Mouse (Mus musculus) adrenal gland, postnatal 14 days (tissue): ENCODE measurements at regions not wholly inside any gene's neighbourhood (a gene's known extent, or its start where the extent isn't known, plus 50 kb on each side); places are given as distances from the start of the nearest gene placed in this dataset.

Experiments
- DNase-seq: peaks from one replicate; pipeline ENCODE4 v3.0.0; 2021; ENCODE audit warnings: mixed read lengths

DNA sequence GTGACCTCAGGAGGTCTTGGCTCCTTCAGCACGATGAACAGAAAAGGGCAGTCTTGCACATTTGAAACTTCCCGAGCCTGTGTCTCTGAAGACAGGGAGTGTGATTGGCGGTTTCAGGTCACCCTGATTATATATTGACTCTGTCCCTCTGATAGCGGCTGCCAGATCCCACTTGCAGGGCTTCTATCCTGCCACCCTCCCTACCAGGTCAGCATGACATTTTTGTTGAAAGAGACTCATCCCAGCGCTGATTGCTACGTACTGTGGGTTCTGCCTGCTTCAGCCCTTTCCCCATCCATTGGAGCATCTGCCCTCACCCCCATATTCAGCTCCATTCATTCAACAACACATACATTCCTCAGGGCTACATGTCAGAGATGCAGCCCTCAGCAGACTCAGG, 466.7 kb downstream of the Etnk1 start:
- no peak for DNase-seq

DNA sequence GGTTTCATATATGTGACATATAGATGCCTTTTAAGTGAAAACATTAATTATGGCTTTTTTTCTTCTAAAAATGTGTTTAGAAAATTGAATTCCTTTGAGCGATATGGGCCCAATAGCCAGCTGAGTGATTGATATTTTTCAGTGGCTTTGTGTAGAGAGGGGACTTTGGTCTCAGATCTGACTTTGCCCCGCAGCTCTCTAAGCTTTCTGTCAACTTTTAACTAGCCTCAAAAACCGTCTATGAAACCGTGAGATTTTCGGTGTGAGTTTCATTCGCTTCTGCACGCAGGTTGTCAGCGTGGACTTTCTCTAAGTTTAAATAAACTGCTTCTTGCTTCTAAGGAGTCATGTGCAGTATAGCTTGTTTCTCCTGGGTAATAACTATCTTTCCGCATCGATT, 467.3 kb downstream of the Etnk1 start:
- DNase-seq = no peak

GRCm38 (mm10) chr6:143635043-143635442, 468.0 kb downstream of the Etnk1 start:
- DNase-seq = peak; percentile 22

- DNase-seq = peak; percentile 79
These were observed 473.6 kb downstream of the Etnk1 start for GRCm38 (mm10) chr6:143640652-143641051.

DNA sequence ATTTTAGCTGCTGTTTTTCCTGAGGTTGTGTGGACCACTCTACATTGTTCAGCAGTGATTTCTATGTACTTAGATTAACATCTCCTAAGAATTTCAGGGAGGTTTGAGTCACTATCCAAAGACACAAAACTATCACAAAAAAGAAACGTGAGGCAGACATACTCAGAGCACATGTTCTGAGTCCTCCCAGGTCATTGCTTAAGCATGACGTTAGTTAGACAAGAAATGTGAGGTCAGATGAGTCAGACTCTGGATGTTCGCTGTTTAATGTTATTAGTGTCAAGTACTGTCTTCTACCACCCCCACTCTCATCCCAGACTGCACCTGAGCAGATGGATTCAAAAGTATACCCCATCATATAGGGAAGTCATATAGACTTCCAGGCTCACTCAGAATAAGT, 475.0 kb downstream of the Etnk1 start:
- DNase-seq = no peak

DNA sequence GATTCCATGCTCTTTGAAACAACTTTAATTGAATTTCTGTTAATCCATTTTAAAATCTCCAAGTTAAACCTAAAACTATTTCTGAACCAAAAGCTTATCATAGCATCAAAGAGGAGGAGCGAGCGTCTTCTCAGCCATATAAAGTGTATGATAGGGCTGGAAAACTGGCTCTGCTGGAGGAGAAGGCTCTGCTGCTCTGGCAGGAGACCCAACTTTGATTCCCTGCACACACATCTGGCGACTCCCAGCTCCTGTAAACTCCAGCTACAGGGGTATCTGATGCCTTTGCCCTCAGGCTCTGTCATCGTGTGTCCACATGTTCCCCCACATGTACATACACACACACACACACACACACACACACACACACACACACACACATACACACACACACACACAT, 479.0 kb downstream of the Etnk1 start:
- DNase-seq = no peak

- DNase-seq = no peak
These were observed 481.5 kb downstream of the Etnk1 start for GRCm38 (mm10) chr6:143648501-143648900.

- no peak for DNase-seq
These were observed 489.6 kb downstream of the Etnk1 start for GRCm38 (mm10) chr6:143656576-143656975.

- no peak for DNase-seq
These were observed 493.8 kb downstream of the Etnk1 start for GRCm38 (mm10) chr6:143660837-143661236.

DNA sequence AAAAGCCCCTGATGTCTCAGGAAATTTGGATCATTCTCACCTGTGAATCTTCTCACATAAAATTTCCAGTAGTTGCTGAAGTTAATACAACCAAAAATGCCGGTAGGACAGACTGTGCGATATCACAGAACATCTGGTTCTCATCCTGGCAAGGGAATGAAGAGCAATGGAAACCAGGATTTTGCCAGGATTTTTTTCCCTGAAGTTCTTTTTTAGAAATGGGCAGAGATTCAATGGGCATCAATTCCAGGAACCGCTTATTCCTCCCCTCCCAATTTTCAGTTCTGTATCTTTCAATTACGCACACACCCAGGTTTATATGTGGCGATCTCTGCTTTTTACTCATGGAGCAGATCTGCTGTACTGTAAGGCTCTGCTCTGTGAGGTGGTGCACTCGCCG, 496.3 kb downstream of the Etnk1 start:
- DNase-seq = no peak

- no peak for DNase-seq
These were observed 498.4 kb downstream of the Etnk1 start for GRCm38 (mm10) chr6:143665374-143665773.

DNA sequence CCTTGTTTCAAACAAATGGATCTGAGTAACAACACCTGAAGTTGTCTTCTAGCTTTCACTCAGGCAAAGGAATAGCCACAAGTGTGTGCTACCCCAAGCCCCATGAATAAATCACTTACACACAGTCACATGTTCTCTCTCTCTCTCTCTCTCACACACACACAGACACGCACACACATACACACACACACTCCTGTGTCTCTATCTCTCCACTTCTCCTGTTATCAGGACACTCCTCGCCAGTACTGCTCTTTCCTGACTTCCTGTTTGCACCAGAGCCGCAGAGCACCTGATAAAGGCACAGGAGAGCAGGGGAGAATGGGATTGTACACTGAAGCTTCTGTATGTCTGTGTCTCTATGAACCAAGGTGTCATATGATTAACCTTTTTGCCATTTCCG, 501.5 kb downstream of the Etnk1 start:
- DNase-seq = no peak

GRCm38 (mm10) chr6:143669446-143670130, 502.6 kb downstream of the Etnk1 start:
- DNase-seq = no peak

- DNase-seq = no peak
These were observed 523.1 kb downstream of the Etnk1 start for GRCm38 (mm10) chr6:143690131-143690530.

- DNase-seq = peak; percentile 40
These were observed 523.8 kb downstream of the Etnk1 start for GRCm38 (mm10) chr6:143690866-143691265.

DNA sequence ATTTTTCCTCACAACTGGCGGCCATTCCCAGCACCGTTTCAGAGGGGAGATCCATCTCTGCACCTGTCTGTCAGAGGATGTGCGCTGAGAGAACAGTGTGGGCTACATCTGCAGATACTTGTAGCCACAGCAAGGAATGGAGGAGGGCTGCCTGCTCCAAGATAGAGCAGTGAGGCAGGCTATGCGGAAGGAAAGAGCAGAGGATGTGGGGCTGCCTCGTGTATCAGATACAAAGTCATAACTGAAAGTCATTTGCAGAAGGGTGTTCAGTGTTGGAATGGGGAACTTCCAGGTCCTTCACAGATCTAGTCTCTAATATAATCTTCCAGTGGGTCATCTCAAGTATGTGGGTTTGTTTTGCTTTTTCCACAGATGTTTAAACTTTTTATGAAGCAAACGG, 531.0 kb downstream of the Etnk1 start:
- DNase-seq = no peak

- no peak for DNase-seq
These were observed 537.0 kb downstream of the Etnk1 start for GRCm38 (mm10) chr6:143703984-143704383.

DNA sequence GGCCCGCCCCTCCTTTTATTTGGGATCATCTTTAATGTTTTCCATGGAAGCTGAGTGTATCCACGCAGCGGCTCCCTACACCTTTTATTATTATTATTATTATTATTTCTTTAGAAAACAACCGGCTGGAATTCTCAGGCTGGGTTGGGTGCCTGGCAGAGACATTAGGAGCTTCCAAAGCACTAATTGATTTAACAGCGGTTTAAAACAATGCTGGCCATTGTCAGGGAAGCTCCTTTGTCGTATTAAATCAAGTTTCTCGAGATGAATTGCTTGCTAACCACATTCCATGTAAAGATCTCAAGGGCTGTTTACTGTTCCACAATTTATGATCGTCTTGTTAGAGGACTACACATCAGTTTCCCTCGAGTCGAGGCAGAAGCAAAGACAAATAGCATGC, 539.4 kb downstream of the Etnk1 start:
- DNase-seq = no peak

DNA sequence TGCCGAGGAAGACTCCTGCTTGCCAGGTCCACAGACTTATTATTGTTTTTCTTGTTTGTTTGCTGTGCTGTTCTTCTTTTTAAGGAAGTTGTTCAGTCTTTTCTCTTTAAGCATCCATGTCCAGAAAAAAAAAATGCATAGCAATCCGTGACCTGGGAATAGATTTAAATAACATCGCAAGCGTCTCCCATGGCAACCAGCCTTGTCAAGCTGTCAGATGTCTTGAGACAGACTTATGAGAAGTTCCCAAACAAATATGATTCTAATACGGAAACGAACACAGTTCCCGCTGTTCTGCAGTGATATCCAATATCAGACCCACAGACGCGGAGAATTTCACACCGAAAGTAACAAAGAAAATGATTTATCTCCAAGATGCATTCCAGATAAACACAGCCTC, 547.4 kb downstream of the Etnk1 start:
- DNase-seq = no peak

DNA sequence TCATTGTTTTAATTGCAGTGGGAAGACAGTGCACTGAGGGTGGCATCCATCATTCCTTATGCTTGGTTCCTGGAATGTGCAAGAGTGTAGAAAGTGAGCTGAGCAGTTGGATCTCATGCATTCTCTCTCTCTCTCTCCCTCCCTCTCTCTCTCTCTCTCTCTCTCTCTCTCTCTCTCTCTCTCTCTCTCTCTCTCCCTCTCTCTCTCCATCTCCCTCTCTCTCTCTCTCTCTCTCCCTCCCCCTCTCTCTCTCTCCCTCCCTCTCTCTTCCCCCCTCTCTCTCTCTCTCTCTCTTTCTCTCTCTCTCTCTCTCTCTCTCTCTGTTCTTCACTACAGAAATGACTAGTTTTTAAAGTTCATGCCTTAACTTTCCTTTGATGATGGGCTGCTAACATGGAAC, 583.1 kb downstream of the Etnk1 start:
- DNase-seq = no peak

- DNase-seq = peak; percentile 26
These were observed 584.4 kb downstream of the Etnk1 start for GRCm38 (mm10) chr6:143751076-143752070.

DNA sequence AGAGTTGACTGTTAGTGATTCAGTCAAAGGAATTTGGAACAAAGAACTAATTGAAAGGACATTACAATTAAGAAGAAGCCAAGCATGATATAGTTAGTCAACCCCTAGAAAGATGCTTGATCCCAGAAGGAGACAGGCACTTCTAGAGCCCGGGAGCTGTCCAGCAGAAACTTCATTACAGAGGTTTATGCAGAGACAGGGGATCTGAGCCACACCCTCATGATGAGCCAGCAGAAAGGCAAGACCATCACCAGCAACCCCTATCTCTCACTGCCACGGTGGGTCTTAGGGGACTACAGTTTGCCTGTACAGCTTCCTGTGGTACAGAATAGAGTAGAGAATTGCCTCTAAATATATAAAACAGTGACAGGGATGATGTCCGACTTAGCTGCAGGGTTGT, 590.4 kb downstream of the Etnk1 start:
- DNase-seq = no peak

DNA sequence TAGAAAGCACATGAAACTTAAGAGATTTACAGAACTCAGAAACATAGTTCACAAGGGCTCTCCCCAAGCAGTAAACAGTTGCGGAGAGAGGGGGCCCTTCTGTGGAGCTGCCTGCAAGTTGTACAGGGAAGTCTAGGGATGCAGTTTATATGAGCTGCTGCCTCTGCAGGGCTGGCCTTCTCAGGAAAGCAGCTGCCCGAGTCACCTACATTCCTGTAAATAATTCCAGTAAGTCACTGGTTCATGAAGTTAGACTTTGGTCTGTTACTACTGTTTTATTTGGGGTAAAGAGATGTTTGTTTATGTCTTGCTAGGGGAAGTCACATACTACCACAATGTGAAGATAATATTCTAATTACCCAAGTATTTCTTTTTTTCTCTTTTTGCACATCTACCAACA, 601.1 kb downstream of the Etnk1 start:
- DNase-seq = no peak
